Mouse (Mus musculus) bone marrow macrophage, adult 2 months (primary cell): ENCODE results near the gene Arfrp1. TPM values are rescaled to one million over a fixed set of nuclear protein-coding genes. Genes with fewer than 3 reads are reported as not detected.

ENCODE experiments used
- H3K27ac ChIP-seq: 2 replicates; pipeline ENCODE4 v1.5.1; 2012; ENCODE audit warnings: low read depth, low read length; ENCODE audit not compliant: insufficient read depth
- H3K4me1 ChIP-seq: 2 replicates; pipeline ENCODE4 v1.6.1; 2012; ENCODE audit warnings: low read length; ENCODE audit not compliant: control insufficient read depth, insufficient read depth
- H3K4me3 ChIP-seq: 2 replicates; pipeline ENCODE4 v1.5.1; 2012; ENCODE audit warnings: mild to moderate bottlenecking, low read length, moderate library complexity; ENCODE audit not compliant: insufficient read depth
- CTCF ChIP-seq: IDR thresholded peaks from 2 replicates; pipeline ENCODE4 v1.5.1; 2012; ENCODE audit warnings: low read depth, mild to moderate bottlenecking, low read length, moderate library complexity
- POLR2A ChIP-seq: IDR thresholded peaks from 2 replicates; pipeline ENCODE4 v1.6.1; 2012; ENCODE audit warnings: mild to moderate bottlenecking, low read depth, low read length, borderline replicate concordance
- polyA plus RNA-seq: library from polyadenylated mRNA; stranded (reverse); fragments of >200 nt; gene quantifications from 2 replicates; pipeline ENCODE4 v1.2.4, GENCODE M21; 2012; ENCODE audit not compliant: missing spikeins, insufficient read depth, insufficient read length

The Arfrp1 gene
- 41.3 and 47.7 TPM in 2 replicates for polyA plus RNA-seq

DNA sequence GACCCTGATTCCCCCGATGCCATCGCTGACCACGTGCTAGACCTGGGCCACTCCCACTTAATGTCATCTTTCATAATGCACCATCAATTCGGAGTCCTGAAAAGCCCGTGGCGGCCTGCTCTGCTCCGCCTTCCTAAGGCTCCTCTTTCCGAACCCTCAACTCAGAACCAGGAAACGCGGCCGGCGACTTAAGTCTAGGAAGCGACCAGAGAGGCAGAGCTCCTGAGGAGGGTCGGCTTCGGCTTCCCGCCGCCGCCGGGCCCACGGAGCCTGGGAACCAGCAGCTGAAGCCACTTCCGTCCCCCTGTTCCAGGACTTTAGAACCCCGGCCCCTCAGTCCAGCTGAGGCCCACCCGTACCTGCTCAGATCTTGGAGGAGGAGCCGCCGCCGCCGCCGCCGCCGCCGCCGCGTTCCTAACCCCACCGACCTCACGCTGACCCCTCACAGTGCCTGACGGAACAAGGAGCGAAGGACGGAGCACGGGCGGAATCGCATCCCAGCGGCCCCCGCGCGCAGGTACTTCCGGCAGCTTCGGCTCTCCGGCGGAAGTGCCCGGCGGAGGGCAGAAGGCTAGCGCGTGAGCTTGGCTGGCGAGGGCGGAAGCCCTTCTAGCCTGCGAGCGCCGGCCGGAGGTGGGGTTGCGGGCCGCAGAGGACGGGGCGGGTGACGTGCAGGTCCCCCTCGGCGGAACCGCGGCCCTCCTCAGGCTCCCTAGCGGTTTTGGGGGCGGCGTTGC lies at the start of gene Arfrp1, which contains the start of gene Zgpat:
Gene Arfrp1 (minus strand): TSS at position 545 of the 737 bp plus-strand sequence.
Gene Zgpat (plus strand): TSS at position 69 of the 737 bp plus-strand sequence.
- Histone ChIP-seq H3K27ac (peak within 1 kb of the TSS; percentile 68), H3K4me1 (peaks cover 14% of the 10 kb centered on the region), H3K4me3 (peak within 1 kb of the TSS; percentile 95)
- TF ChIP-seq POLR2A (peak; percentile 22; the same call in 1 of the 2 replicates), CTCF (no peak)

DNA sequence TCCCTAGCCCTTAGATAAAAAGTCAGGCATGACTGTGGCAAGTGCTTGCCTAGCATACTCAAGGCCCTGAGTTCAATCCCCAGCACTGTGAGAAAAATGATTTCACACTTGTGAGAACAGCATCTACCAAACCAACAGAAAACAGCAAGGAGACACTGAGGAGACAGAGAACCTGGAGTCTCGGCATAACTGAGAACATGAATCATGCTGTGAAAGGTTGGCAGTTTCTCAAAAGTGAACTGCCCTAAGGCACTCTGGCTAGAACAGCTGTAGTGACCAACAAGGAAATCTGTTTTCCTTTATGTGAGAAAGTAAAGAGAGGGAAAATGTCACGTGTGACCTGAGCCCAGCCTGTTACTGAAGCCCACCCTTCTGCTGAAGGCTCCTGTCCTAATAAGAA lies 47.9 kb upstream of the Arfrp1 start:
- H3K4me1 ChIP-seq = peaks cover 20% of the 10 kb centered on the region
- H3K27ac ChIP-seq = no peak overlapping the region
- no peak overlapping the region for H3K4me3 ChIP-seq
- TF ChIP-seq CTCF (no peak), POLR2A (no peak)

DNA sequence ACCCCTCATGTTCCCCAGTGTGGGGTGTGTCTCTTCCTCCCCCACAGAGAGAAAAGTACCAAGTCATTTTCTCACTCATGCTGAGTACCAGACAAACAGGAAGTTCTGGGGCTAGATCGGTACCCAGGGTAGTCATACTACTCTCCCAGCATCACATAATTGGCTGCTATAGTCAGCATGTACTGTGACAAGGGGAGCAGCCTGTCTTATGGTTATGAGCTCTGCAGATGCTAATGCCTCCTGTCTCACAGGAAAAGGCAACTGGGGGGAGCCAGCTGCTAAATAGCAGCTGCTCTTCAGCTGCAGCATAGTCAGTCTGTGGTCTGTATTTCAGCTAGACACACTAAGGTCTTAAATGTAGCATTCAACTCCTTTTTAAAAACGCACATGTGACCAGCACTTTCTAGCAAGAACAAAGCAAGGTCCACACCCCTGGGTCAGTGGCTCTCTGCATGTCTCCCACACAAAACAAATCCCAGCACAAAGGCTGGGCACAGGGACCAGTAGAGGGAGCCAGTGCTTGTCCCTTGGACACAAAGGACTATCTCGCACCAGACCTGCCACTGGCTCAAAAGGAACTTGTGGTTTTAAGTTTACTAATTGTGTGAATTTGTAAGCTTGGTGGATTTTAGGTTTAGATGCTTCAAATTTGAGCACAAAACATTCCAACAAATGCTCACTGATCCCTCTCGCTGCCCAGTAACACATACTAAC lies 45.7 kb upstream of the Arfrp1 start:
- no peak overlapping the region for H3K4me3 ChIP-seq
- TF ChIP-seq CTCF (peak; percentile 86), POLR2A (no peak)
- peaks cover 20% of the 10 kb centered on the region for H3K4me1 ChIP-seq
- H3K27ac ChIP-seq = no peak overlapping the region

DNA sequence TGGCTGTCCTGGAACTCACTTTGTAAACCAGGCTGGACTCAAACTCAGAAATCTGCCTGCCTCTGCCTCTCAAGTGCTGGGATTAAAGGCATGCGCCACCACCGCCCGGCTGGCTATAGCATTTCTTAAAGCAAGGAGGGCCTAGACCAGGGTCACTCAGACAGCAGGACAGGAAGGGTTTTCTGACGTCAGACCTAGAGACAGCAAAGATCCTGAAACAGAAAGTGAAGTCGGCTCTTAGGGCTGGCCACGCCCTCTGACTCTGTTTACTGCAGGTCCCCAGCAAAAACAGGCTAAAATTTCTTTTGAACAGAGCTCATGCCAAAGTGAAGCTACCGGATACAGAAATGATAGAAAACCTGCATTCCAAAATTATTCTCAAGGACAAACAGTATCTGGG lies 44.4 kb upstream of the Arfrp1 start:
- TF ChIP-seq CTCF (no peak), POLR2A (no peak)
- Histone ChIP-seq H3K4me3 (no peak overlapping the region), H3K27ac (no peak overlapping the region), H3K4me1 (peaks cover 18% of the 10 kb centered on the region)

DNA sequence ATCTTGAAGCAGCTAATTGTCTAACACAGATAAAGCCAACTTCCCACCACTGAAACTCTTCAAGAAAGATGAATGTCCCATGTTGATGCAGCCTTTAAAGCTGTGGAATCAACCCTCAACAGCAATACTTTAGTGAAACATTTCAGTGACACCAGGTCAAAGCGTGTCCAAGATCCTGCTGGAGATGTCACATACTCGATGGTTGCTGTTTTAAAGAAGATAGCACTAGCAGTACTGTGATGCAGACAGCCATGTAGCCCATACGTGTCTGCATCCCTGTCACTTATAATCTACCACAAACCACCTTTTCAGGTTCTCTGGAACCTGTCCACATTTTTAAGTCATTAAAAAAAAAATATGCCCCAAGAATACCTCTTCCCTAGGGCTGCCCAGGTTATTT lies 38.5 kb upstream of the Arfrp1 start:
- no peak overlapping the region for H3K27ac ChIP-seq
- no peak overlapping the region for H3K4me3 ChIP-seq
- TF ChIP-seq POLR2A (no peak), CTCF (no peak)
- H3K4me1 ChIP-seq = no peaks in the 10 kb centered on the region

DNA sequence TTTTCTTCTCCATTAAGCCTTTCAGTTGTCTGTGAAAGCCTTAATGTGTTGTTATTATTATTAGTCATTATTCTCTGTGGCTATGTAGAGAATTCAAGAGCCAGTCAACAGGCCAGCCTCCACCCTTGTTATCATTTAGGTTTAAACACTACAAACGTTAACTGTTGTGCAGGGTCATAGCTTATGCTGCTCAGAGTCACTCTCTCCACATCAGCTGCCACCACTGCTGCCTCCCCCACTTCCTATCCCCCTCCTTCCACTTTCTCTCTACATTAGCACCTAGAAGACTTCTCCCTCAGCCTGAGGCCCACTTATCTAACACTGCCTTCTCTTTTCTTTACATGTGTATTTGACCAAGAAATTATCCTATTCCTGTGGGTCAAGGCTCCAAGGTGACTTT lies 36.3 kb upstream of the Arfrp1 start:
- TF ChIP-seq POLR2A (no peak), CTCF (no peak)
- H3K4me3 ChIP-seq = no peak overlapping the region
- H3K27ac ChIP-seq = no peak overlapping the region
- H3K4me1 ChIP-seq = no peaks in the 10 kb centered on the region

DNA sequence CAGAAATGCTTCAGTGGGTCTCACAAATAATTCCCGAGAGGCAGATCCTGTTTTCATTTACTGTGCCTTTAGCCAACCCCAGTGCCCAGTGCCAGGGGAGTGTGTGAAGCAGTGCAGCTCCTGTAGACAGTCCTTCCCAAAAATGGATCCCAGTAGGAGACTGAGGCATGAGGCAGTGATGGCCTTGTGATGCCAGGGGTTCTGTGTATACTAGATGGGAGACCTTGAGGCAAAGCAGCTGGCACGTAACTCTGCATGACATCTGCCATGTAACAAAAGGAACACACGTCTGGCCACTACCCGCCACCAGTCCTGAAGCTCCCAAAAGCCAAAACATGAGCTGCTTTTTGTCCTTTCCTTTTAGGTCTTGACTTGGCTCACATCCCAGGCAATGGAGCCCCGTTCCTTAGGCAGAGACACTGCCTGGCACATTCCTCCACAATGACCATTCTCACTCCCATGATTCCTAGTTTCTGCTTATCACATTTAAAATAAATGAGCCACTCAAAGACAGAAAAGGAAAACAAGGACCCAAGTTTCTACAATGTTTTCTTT lies 32.1 kb upstream of the Arfrp1 start:
- TF ChIP-seq POLR2A = no peak
- no peak for TF ChIP-seq CTCF
- Histone ChIP-seq H3K27ac (no peak overlapping the region), H3K4me1 (no peaks in the 10 kb centered on the region), H3K4me3 (no peak overlapping the region)

DNA sequence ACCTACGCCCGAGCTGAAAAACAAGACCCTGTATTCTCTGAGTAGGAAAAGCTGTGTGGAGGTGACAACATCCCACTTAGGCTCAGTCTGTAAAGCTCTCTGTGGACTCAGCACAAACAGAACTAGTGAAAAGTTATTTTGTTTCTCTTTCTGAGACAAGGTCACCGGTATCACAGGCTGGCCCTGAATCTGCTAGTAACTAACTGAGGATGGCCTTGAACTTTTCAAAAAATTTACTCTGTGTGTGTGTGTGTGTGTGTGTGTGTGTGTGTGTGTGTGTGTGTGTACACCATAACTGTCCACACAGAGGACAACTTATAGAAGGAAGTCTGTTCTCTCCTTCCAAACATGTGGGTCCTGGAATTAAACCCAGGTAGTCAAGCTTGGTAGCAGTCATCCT lies 28.9 kb upstream of the Arfrp1 start:
- TF ChIP-seq CTCF = no peak
- no peaks in the 10 kb centered on the region for H3K4me1 ChIP-seq

DNA sequence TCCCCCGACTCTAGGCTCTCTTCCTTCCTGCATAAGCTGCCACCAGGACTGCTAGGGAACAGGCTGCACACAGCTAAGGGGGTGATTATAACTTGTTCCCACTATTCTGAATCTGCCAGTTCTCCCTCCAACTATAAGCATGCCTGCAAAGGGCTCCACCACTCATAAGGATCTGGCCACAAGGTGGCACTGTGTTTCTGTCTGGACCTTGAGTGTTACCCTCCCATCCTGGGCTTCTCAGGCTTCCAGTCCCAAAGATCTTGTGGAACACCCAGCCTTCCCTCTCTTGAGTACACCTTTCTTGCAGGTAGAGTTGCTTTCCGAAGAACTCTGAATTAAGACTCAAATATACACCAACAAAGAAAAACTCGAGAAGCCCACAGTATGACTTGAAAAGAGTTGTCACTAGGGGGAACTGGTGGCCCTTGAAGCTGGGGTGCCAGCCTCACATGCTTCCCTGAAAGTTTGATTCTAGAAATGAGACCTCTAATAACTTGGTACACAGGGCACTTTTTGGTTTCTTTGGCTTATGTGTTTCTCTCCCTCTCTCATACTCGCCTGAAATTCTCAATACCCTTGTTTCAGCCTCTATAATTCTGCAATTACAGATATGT lies 27.5 kb upstream of the Arfrp1 start:
- H3K4me1 ChIP-seq = no peaks in the 10 kb centered on the region
- H3K27ac ChIP-seq = no peak overlapping the region
- TF ChIP-seq CTCF = peak; percentile 96
- no peak for TF ChIP-seq POLR2A
- H3K4me3 ChIP-seq = no peak overlapping the region

More for the DNA sequence above, 28.9 kb upstream of the Arfrp1 start:
- H3K27ac ChIP-seq = no peak overlapping the region
- no peak overlapping the region for H3K4me3 ChIP-seq
